Mouse (Mus musculus): Measurements from ENCODE around the gene Gm6710. TPM values are rescaled to one million over a fixed set of nuclear protein-coding genes. Genes with fewer than 3 reads are reported as not detected.

Gene Gm6710
- 40.7 TPM for polyA plus RNA-seq (2014; fragmentation: Illumina TruSeq; extraction: RNeasy Lipid Tissue Mini Kit (QIAGEN cat#74804); ENCODE audit: low read depth, low replicate concordance)

GRCm38 (mm10) chr2:175869024-175869423, at the start of gene Gm6710:
Gene Gm6710, plus strand, starts transcription at chr2:175869219.

Other genes starting within 250 kb of the Gm6710 start
- 3.7 TPM for gene Gm11007, start 225.2 kb upstream of the Gm6710 start, polyA plus RNA-seq (2014; fragmentation: Illumina TruSeq; extraction: RNeasy Lipid Tissue Mini Kit (QIAGEN cat#74804); ENCODE audit: low read depth, low replicate concordance)
- gene Zfp969, start 165.6 kb upstream of the Gm6710 start, polyA plus RNA-seq (2014; fragmentation: Illumina TruSeq; extraction: RNeasy Lipid Tissue Mini Kit (QIAGEN cat#74804); ENCODE audit: low read depth, low replicate concordance) = not detected
- gene Gm2007, start 127.7 kb upstream of the Gm6710 start, polyA plus RNA-seq (2014; fragmentation: Illumina TruSeq; extraction: RNeasy Lipid Tissue Mini Kit (QIAGEN cat#74804); ENCODE audit: low read depth, low replicate concordance) = 3.7 TPM
- gene Gm14288, start 68.1 kb upstream of the Gm6710 start, polyA plus RNA-seq (2014; fragmentation: Illumina TruSeq; extraction: RNeasy Lipid Tissue Mini Kit (QIAGEN cat#74804); ENCODE audit: low read depth, low replicate concordance) = not detected
- 83.4 TPM for gene Zfp966, start 61.9 kb downstream of the Gm6710 start, polyA plus RNA-seq (2014; fragmentation: Illumina TruSeq; extraction: RNeasy Lipid Tissue Mini Kit (QIAGEN cat#74804); ENCODE audit: low read depth, low replicate concordance)
- 37.3 TPM for gene Gm2026, start 96.1 kb downstream of the Gm6710 start, polyA plus RNA-seq (2014; fragmentation: Illumina TruSeq; extraction: RNeasy Lipid Tissue Mini Kit (QIAGEN cat#74804); ENCODE audit: low read depth, low replicate concordance)

All from sigmoid colon, adult 10 weeks (tissue).